Mouse (Mus musculus) kidney, adult 2 months (tissue): ENCODE measurements around the gene Rora.

Experiments used
- CTCF ChIP-seq: fragments of 200-500 bp; conservative IDR thresholded peaks from 2 replicates; pipeline ENCODE4 v1.5.1; 2011; ENCODE audit warnings: low read depth, mild to moderate bottlenecking, control low read depth, low read length, moderate library complexity, mixed read lengths; ENCODE audit not compliant: insufficient read depth, insufficient read length
- POLR2A ChIP-seq: fragments of 200-500 bp; IDR thresholded peaks from one replicate; pipeline ENCODE4 v1.6.1; 2011; ENCODE audit warnings: low read depth, low read length, control low read depth

DNA sequence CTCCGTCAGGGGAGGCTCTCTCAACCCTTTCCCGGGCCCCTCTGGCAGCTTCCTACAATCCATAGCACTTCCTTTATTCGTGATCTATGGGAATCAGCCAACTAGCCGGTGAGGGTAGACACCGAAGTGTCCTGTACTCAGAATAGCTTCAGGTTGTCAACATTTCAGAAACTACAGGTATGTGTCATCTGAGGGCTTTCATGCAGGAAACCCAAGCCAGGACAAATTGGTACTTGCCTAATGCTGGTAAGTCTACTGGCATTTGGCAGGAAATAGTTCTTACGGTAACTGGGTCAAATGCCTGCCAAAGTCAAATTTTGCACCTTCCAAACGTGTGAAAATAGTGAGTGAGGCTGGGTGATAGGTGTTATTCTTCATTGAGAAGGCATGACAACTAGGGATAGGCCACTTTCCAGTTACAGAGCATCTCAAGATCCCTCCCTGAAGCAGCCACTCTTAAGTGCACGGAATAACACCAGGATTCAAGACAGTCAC lies 708.4 kb downstream of the Rora start:
- TF ChIP-seq CTCF (no peak), POLR2A (no peak)
